Mouse (Mus musculus) kidney, embryonic 16.5 days (tissue): ENCODE data around the gene Sgpp1. TPM values are rescaled to one million over a fixed set of nuclear protein-coding genes. Genes with fewer than 3 reads are reported as not detected.

Experiments used
- ATAC-seq: fragments of 200-750 bp; cut with Nextera tagmentation; 2 replicates; pipeline ENCODE4 v1.8.0; 2017; ENCODE audit warnings: moderate TSS enrichment; ENCODE audit not compliant: low FRiP score, low TSS enrichment
- H3K27ac ChIP-seq: fragments of 300-500 bp; sonication (generic); 2 replicates; pipeline ENCODE4 v1.5.1; 2014; ENCODE audit warnings: low read length
- H3K27me3 ChIP-seq: fragments of 300-500 bp; sonication (generic); 2 replicates; pipeline ENCODE4 v1.6.1; 2014; ENCODE audit warnings: low read length, control low read depth, mixed read lengths; ENCODE audit not compliant: insufficient read depth
- H3K36me3 ChIP-seq: fragments of 300-500 bp; sonication (generic); 2 replicates; pipeline ENCODE4 v1.6.1; 2014; ENCODE audit warnings: low read length, control low read depth, mixed read lengths; ENCODE audit not compliant: insufficient read depth
- H3K4me1 ChIP-seq: fragments of 300-500 bp; sonication (generic); 2 replicates; pipeline ENCODE4 v1.6.1; 2014; ENCODE audit warnings: low read length, control low read depth, mixed read lengths; ENCODE audit not compliant: insufficient read depth
- H3K4me2 ChIP-seq: fragments of 300-500 bp; sonication (generic); replicated peaks from 2 replicates; pipeline ENCODE4 v1.6.1; 2014; ENCODE audit warnings: low read depth, low read length
- H3K4me3 ChIP-seq: fragments of 300-500 bp; sonication (generic); 2 replicates; pipeline ENCODE4 v1.5.1; 2014; ENCODE audit warnings: mild to moderate bottlenecking, low read length
- H3K9ac ChIP-seq: fragments of 300-500 bp; sonication (generic); replicated peaks from 2 replicates; pipeline ENCODE4 v1.6.1; 2014; ENCODE audit warnings: low read length
- H3K9me3 ChIP-seq: fragments of 300-500 bp; sonication (generic); 2 replicates; pipeline ENCODE4 v1.6.1; 2016; ENCODE audit warnings: low read length, control low read depth
- WGBS: fragments of 180-500 bp; shearing (Covaris S2); extraction: QIAGEN DNeasy Blood & Tissue Kit; methylation state at CpG from one replicate; pipeline ENCODE4 v1.1.7; 2014; 5-methylcytosine and 5-hydroxymethylcytosine counted together
- polyA plus RNA-seq: library from polyadenylated mRNA; unstranded; fragments of >200 nt; fragmentation: Nextera tagmentation; extraction: Ambion mirVana; gene quantifications from 2 replicates; pipeline ENCODE4 v1.2.1, GENCODE M21; 2015

Gene Sgpp1
- polyA plus RNA-seq, 1 experiment from 2014 or later: 15.9 TPM

DNA sequence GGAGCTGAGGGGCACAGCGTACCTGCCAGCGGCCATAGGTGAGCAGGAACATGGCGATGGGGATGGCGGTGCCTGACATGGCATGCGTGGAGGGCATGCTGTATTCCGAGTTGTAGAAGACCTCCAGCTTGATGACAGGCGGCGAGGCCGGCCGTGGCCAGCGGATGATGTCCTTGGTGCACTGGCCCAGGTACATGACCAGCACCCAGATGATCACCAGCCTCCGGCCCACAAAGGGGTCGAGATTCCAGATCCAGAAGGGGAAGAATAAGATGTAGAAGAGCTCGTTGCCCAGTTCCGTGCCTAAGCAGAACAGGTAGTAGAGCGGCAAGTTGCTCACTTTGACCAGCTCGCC lies 661 bp downstream of the Sgpp1 start:
- peaks cover 14% of the 10 kb centered on the region for H3K4me1 ChIP-seq
- no peaks in the 10 kb centered on the region for H3K9me3 ChIP-seq
- peak overlapping the region; percentile 94 for H3K9ac ChIP-seq
- 1% methylated on average over 17 of the region's 17 CpGs for WGBS
- H3K4me2 ChIP-seq: peak overlapping the region; percentile 79
- H3K36me3 ChIP-seq: no peaks in the 10 kb centered on the region
- H3K27me3 ChIP-seq: no peaks in the 10 kb centered on the region
- peak; percentile 28 for ATAC-seq
- H3K4me3 ChIP-seq: peak overlapping the region; percentile 83
- peak overlapping the region; percentile 67; the same call in 1 of the 2 replicates for H3K27ac ChIP-seq

DNA sequence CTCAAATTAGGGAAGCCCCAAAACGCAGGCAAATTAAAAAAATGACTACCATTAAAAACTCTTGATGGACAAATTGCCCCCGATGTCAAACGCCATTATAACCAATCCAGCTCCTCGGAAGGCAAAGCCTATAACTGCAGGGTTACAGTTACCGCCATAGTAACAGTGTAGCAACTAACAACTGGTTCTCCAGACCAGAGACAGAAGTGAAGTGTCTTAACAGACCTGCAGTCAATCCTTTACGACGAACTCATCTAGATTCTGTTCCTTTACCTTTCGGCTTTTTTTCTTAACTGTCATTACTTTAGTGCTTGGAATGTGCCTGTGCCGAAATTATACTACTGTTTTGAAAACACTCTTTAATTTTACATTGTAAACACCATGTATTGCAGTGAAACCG lies 1.4 kb downstream of the Sgpp1 start:
- ATAC-seq: no peak
- Histone ChIP-seq H3K4me2 (peak overlapping the region; percentile 79), H3K36me3 (no peaks in the 10 kb centered on the region), H3K4me3 (peak overlapping the region; percentile 83), H3K9me3 (no peaks in the 10 kb centered on the region), H3K4me1 (peaks cover 13% of the 10 kb centered on the region), H3K9ac (peak overlapping the region; percentile 94), H3K27me3 (no peaks in the 10 kb centered on the region), H3K27ac (no peak overlapping the region)
- WGBS: 13% methylated on average over 10 of the region's 10 CpGs

DNA sequence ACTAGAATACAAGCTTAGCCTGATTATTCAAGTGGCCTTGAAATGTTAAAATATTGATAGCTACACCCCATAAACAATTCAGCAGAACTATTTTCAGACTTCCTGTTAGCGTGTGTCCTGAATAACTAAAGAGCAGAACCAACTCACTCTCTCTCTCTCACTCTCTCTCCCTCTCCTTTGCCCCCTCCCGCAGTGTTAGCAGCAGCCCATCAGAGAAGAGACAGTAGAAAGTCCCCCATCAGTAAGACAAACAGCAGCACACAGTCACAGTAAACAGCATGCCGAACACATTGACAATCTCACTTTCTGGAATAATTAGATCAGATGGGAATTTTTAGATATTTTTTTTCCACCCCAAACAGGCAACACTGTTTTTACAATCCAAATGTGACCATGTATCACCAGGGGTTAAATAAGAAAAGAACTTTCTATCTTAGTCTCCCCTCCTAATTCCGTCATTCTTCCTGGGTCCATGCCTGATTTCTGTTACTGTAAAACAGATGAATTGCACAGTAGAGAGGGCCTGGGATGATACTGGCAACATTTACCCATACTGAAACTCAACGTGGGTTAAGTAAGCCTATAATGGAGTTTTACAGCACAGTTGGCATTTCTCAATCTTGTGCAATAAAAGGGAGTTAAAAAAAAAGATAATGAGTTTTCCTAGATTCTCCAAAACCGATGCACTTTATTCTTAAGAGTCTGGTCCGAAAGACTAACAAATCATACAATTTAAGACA lies 2.0 kb downstream of the Sgpp1 start:
- no peaks in the 10 kb centered on the region for H3K9me3 ChIP-seq
- H3K9ac ChIP-seq: no peak overlapping the region; the same call in 1 of the 2 replicates
- peaks cover 13% of the 10 kb centered on the region for H3K4me1 ChIP-seq
- ATAC-seq: no peak
- peaks cover 3% of the 10 kb centered on the region; the same call in 1 of the 2 replicates for H3K36me3 ChIP-seq
- WGBS: 42% methylated on average over 7 of the region's 7 CpGs
- H3K27me3 ChIP-seq: no peaks in the 10 kb centered on the region
- H3K27ac ChIP-seq: no peak overlapping the region
- peak overlapping the region; percentile 83 for H3K4me3 ChIP-seq
- H3K4me2 ChIP-seq: peak overlapping the region; percentile 79

GRCm38 (mm10) chr12:75731927-75732443 lies 3.5 kb downstream of the Sgpp1 start:
- Histone ChIP-seq H3K27me3 (no peaks in the 10 kb centered on the region), H3K9me3 (peaks cover 4% of the 10 kb centered on the region; the same call in 1 of the 2 replicates), H3K36me3 (peaks cover 7% of the 10 kb centered on the region; the same call in 1 of the 2 replicates), H3K4me2 (no peak overlapping the region), H3K4me1 (peaks cover 13% of the 10 kb centered on the region), H3K4me3 (no peak overlapping the region), H3K27ac (no peak overlapping the region), H3K9ac (no peak overlapping the region)
- 77% methylated on average over 6 of the region's 6 CpGs for WGBS
- ATAC-seq: no peak

GRCm38 (mm10) chr12:75731508-75731907 lies 4.0 kb downstream of the Sgpp1 start:
- Histone ChIP-seq H3K36me3 (peaks cover 7% of the 10 kb centered on the region; the same call in 1 of the 2 replicates), H3K4me3 (no peak overlapping the region), H3K4me1 (peaks cover 13% of the 10 kb centered on the region), H3K27me3 (no peaks in the 10 kb centered on the region), H3K9ac (no peak overlapping the region), H3K9me3 (peaks cover 4% of the 10 kb centered on the region; the same call in 1 of the 2 replicates), H3K4me2 (no peak overlapping the region), H3K27ac (no peak overlapping the region)
- 90% methylated on average over 3 of the region's 3 CpGs for WGBS
- ATAC-seq: no peak

- WGBS: 70% methylated on average over 4 of the region's 4 CpGs
- Histone ChIP-seq H3K36me3 (peaks cover 7% of the 10 kb centered on the region; the same call in 1 of the 2 replicates), H3K27ac (no peak overlapping the region), H3K9me3 (peaks cover 4% of the 10 kb centered on the region; the same call in 1 of the 2 replicates), H3K4me3 (no peak overlapping the region), H3K9ac (no peak overlapping the region), H3K27me3 (no peaks in the 10 kb centered on the region), H3K4me1 (peaks cover 10% of the 10 kb centered on the region; the same call in 1 of the 2 replicates), H3K4me2 (no peak overlapping the region)
- ATAC-seq: no peak
These were observed 5.1 kb downstream of the Sgpp1 start for GRCm38 (mm10) chr12:75730458-75730857.

GRCm38 (mm10) chr12:75729876-75730275 lies 5.7 kb downstream of the Sgpp1 start:
- H3K4me1 ChIP-seq: peaks cover 10% of the 10 kb centered on the region; the same call in 1 of the 2 replicates
- no peaks in the 10 kb centered on the region for H3K27me3 ChIP-seq
- no peak overlapping the region for H3K27ac ChIP-seq
- no peak overlapping the region for H3K4me2 ChIP-seq
- H3K36me3 ChIP-seq: peaks cover 7% of the 10 kb centered on the region; the same call in 1 of the 2 replicates
- H3K9me3 ChIP-seq: peaks cover 4% of the 10 kb centered on the region; the same call in 1 of the 2 replicates
- ATAC-seq: no peak
- H3K9ac ChIP-seq: no peak overlapping the region
- H3K4me3 ChIP-seq: no peak overlapping the region
- WGBS: 68% methylated on average over 1 of the region's 1 CpGs

GRCm38 (mm10) chr12:75727333-75728125 lies 8.0 kb downstream of the Sgpp1 start:
- H3K9me3 ChIP-seq: peaks cover 4% of the 10 kb centered on the region; the same call in 1 of the 2 replicates
- WGBS: 92% methylated on average over 15 of the region's 15 CpGs
- no peak overlapping the region for H3K4me3 ChIP-seq
- ATAC-seq: no peak
- H3K9ac ChIP-seq: no peak overlapping the region
- H3K27me3 ChIP-seq: no peaks in the 10 kb centered on the region
- H3K27ac ChIP-seq: no peak overlapping the region
- peaks cover 7% of the 10 kb centered on the region; the same call in 1 of the 2 replicates for H3K36me3 ChIP-seq
- H3K4me1 ChIP-seq: no peaks in the 10 kb centered on the region; the same call in 1 of the 2 replicates
- no peak overlapping the region for H3K4me2 ChIP-seq

- 88% methylated on average over 8 of the region's 8 CpGs for WGBS
- Histone ChIP-seq H3K4me2 (no peak overlapping the region), H3K4me3 (no peak overlapping the region), H3K27ac (no peak overlapping the region), H3K27me3 (no peaks in the 10 kb centered on the region), H3K36me3 (peaks cover 7% of the 10 kb centered on the region; the same call in 1 of the 2 replicates), H3K9me3 (peaks cover 4% of the 10 kb centered on the region; the same call in 1 of the 2 replicates), H3K9ac (no peak overlapping the region), H3K4me1 (0 out of 2 replicates have a peak, but pooled peaks cover 3% of the 10 kb centered on the region)
- no peak for ATAC-seq
These were observed 9.1 kb downstream of the Sgpp1 start for GRCm38 (mm10) chr12:75726349-75726861.
